Mouse (Mus musculus): ENCODE measurements at regions not wholly inside any gene's neighbourhood (a gene's known extent, or its start where the extent isn't known, plus 50 kb on each side); places are given as distances from the start of the nearest gene placed in this dataset.

DNA sequence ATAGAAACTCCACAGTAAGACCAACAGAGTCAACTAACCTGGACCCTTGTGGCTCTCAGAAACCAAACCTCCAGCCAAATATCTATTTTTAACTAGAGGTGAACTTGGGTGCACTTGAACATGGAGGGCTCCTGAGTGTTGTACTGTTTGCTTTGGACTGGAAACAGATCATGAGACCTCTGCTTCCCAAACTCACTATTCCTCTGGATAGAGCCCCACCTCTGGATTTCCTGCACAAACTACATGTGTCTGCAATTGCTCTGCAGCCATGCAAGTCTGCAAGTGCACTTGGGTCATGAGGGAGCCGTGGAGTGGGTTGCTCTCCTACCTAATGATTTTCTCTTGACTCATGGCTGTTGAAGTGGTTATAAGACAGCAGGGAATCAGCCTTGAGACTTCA, 759.9 kb upstream of the Fam160b2 start:
- no peak overlapping the region for H3K4me3 ChIP-seq (replicated peaks)
- no peaks in the 10 kb centered on the region for H3K4me1 ChIP-seq (replicated peaks)
- no peaks in the 10 kb centered on the region for H3K9me3 ChIP-seq (replicated peaks)
- H3K4me2 ChIP-seq = no peak overlapping the region
- H3K27me3 ChIP-seq = no peaks in the 10 kb centered on the region
- no peak for ATAC-seq (ENCODE audit: insufficient read depth)
- H3K27ac ChIP-seq (replicated peaks) = no peak overlapping the region
- H3K36me3 ChIP-seq (replicated peaks) = no peaks in the 10 kb centered on the region
- no peak overlapping the region for H3K9ac ChIP-seq
- 59% methylated on average over 1 of the region's 1 CpGs for WGBS (ENCODE audit: insufficient replicate concordance)

DNA sequence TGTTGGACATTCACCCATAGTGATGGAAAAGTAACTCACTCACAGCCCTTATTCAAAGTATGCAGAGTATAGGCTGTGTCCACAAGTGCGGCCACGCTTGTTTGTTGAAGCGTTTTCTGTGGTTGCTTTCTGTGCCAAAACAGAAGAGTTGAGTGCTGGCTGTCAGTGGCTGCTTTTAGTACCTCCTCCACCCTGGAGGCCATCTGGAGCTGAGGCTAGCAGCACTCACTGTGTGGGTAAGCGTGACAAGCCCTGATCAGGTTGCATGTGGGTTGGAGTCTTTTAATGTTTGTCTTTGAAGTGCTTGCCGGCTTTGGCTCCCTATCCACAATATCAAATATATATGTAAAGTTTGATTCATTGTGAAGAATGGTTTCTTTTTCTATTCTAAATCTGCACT, 738.6 kb upstream of the Fam160b2 start:
- no peak for ATAC-seq (ENCODE audit: insufficient read depth)
- Histone ChIP-seq H3K4me3 (replicated peaks) (no peak overlapping the region), H3K27me3 (no peaks in the 10 kb centered on the region), H3K9ac (no peak overlapping the region), H3K36me3 (replicated peaks) (no peaks in the 10 kb centered on the region), H3K9me3 (replicated peaks) (no peaks in the 10 kb centered on the region), H3K4me1 (replicated peaks) (no peaks in the 10 kb centered on the region), H3K27ac (replicated peaks) (no peak overlapping the region), H3K4me2 (no peak overlapping the region)
- 68% methylated on average over 5 of the region's 5 CpGs for WGBS (ENCODE audit: insufficient replicate concordance)

DNA sequence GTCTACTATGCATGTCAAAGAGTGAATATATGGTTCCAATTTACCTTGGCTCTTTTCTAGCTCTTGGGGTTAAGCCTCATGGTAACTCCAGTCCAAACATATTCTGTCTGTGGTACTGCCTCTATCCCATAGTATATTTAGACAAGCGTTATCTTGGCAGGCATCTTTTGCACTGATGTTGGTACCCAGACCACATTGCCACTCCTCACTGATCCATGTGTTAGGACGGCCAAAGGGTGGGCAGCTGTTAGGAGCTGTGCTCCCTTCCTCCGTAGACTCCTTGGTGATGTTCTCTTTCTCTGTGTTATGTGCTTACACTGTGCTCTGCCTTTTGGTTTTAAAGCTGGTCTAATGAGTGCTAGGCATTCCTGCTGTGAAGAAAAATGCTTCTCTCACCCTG, 737.3 kb upstream of the Fam160b2 start:
- WGBS (ENCODE audit: insufficient replicate concordance) = 62% methylated on average over 3 of the region's 3 CpGs
- no peak overlapping the region for H3K27ac ChIP-seq (replicated peaks)
- H3K4me2 ChIP-seq = no peak overlapping the region
- no peaks in the 10 kb centered on the region for H3K9me3 ChIP-seq (replicated peaks)
- H3K4me1 ChIP-seq (replicated peaks) = no peaks in the 10 kb centered on the region
- H3K36me3 ChIP-seq (replicated peaks) = no peaks in the 10 kb centered on the region
- no peak for ATAC-seq (ENCODE audit: insufficient read depth)
- no peak overlapping the region for H3K9ac ChIP-seq
- H3K4me3 ChIP-seq (replicated peaks) = no peak overlapping the region
- no peaks in the 10 kb centered on the region for H3K27me3 ChIP-seq

DNA sequence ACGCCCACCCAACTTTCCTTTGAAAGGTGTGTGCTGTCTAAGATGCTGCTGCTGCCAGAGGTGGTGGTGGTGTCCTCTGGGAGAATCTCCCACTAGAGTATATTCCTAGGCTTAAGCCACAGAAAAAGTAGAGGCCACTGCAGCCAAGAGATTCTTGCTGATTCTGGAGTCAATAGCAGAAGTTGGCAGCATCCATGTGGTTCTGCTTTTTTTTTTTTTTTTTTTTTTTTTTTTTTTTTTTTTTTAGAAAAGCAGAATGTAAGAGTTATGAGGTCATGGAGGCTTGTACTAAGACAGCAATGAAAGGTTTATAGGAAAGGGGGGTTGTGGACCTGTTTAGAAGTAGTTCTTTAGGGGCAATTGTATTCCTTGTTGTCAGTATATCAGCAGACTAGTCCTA, 734.4 kb upstream of the Fam160b2 start:
- Histone ChIP-seq H3K9ac (no peak overlapping the region), H3K4me2 (no peak overlapping the region), H3K9me3 (replicated peaks) (no peaks in the 10 kb centered on the region), H3K27me3 (no peaks in the 10 kb centered on the region), H3K27ac (replicated peaks) (no peak overlapping the region), H3K4me1 (replicated peaks) (no peaks in the 10 kb centered on the region), H3K36me3 (replicated peaks) (no peaks in the 10 kb centered on the region), H3K4me3 (replicated peaks) (no peak overlapping the region)
- ATAC-seq (ENCODE audit: insufficient read depth) = no peak
- WGBS (ENCODE audit: insufficient replicate concordance) = 37% methylated on average over 1 of the region's 1 CpGs

DNA sequence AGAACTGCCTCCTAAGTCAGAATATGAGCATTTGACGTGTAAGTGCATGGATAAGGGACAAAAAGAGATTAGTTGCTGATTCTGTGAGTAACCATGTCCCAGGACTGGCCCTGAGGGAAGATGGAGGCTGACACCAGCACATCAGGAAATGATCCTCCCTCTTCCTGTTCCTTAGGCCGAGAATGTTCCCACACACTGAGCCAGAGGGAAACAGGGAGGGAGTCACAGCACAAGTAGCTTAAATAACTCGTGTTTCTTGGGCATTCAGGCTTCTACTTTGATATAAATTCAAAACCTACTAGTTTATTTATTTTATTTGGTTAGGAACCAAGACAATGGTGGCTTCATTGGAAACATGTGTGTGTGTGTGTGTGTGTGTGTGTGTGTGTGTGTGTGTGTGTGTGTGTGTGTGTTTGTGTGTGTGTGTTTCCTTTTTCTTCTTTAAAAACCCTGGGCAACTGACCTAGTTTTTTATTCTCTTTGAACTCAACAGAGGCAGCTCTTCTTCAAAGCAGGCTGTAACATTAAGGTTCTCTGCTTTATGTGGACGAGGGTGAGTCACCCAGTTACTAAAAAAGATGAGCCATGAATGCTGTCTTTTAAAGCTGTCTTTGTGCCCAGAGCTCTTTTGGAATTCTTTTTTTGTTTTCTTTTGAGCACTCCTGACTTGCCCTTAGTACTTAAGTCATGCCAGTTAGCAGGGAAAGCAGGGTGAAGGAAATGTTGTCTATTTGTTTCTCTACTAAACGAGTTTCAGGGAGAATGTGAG, 730.4 kb upstream of the Fam160b2 start:
- 28% methylated on average over 5 of the region's 5 CpGs for WGBS (ENCODE audit: insufficient replicate concordance)
- no peak for ATAC-seq (ENCODE audit: insufficient read depth)
- no peak overlapping the region for H3K27ac ChIP-seq (replicated peaks)

DNA sequence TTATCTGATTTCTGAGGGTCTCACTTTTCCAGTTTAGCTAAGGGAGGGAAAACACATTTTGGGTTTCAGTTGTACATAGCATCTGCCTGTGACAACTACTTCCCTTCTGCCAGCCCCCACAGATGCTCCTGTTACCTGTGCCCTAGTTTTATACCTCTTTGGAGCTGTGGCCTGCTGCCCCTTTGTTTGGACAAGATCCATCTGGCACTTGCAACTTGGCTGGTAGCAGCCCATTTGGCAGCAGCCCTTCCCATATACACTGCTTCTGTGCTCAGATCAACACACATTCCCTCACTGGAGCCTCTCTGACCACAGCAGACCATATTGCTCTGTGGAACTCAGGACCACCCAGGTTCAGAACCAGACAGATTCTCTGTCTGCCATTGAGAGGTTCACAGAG, 728.0 kb upstream of the Fam160b2 start:
- Histone ChIP-seq H3K4me2 (no peak overlapping the region), H3K9me3 (replicated peaks) (no peaks in the 10 kb centered on the region), H3K9ac (no peak overlapping the region), H3K27me3 (no peaks in the 10 kb centered on the region), H3K4me1 (replicated peaks) (no peaks in the 10 kb centered on the region), H3K36me3 (replicated peaks) (no peaks in the 10 kb centered on the region), H3K27ac (replicated peaks) (no peak overlapping the region), H3K4me3 (replicated peaks) (no peak overlapping the region)
- ATAC-seq (ENCODE audit: insufficient read depth) = no peak

More for the DNA sequence above, 730.4 kb upstream of the Fam160b2 start:
- H3K4me3 ChIP-seq (replicated peaks) = no peak overlapping the region
- H3K36me3 ChIP-seq (replicated peaks) = no peaks in the 10 kb centered on the region
- H3K9me3 ChIP-seq (replicated peaks) = no peaks in the 10 kb centered on the region
- H3K4me1 ChIP-seq (replicated peaks) = no peaks in the 10 kb centered on the region
- H3K27me3 ChIP-seq = no peaks in the 10 kb centered on the region
- no peak overlapping the region for H3K9ac ChIP-seq
- no peak overlapping the region for H3K4me2 ChIP-seq

DNA sequence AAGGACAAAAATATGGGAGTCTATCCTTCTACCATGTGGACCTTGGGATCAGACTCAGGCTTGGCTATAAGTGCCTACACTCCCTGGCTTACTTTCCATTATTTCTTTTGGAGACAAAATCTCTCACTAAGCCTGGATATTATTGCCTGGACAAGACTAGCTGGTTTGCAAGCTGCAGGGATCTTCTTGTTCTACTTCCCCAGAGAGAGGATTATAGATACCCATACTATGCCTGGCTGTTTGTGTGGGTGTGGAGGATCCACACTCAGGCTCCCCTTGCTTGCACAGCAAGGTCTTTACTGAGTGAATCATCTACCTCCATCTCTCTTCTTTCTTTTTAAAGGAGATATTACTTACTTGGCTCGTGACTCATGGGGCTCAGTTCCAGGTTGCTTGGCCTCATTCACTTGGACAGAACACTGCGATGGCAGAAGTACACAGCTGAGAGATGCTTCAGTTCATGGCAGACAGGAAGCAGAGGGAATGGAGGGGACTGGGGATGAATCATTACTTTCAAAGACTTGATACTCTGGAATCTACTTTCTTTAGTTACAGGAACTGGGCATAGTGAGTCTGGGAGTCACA, 727.0 kb upstream of the Fam160b2 start:
- WGBS (ENCODE audit: insufficient replicate concordance) = 66% methylated on average over 2 of the region's 2 CpGs
- ATAC-seq (ENCODE audit: insufficient read depth) = no peak
- Histone ChIP-seq H3K4me1 (replicated peaks) (no peaks in the 10 kb centered on the region), H3K4me3 (replicated peaks) (no peak overlapping the region), H3K9me3 (replicated peaks) (no peaks in the 10 kb centered on the region), H3K36me3 (replicated peaks) (no peaks in the 10 kb centered on the region), H3K9ac (no peak overlapping the region), H3K27me3 (no peaks in the 10 kb centered on the region), H3K4me2 (no peak overlapping the region), H3K27ac (replicated peaks) (no peak overlapping the region)

DNA sequence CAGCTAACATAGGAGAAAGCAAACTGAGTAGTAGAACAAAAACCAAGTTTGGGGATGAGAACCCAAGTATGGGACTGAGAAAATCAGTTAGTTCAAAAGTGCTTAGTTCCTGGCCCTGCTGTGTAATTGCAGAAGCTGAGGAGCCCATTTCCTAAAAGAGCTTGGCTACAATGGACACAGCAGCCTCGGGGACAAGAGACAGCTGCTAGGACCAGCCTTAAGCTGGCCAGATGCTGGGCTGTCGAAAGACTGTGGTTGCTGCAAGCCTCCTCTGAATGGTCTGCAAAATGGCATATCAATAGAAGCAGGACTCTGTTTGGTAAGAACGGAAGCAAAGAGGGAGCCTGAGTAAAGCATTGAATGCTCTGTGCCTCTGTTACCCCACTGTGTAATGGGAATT, 715.6 kb upstream of the Fam160b2 start:
- Histone ChIP-seq H3K36me3 (replicated peaks) (no peaks in the 10 kb centered on the region), H3K27ac (replicated peaks) (no peak overlapping the region), H3K4me2 (no peak overlapping the region), H3K9me3 (replicated peaks) (no peaks in the 10 kb centered on the region), H3K4me3 (replicated peaks) (no peak overlapping the region), H3K27me3 (no peaks in the 10 kb centered on the region), H3K9ac (no peak overlapping the region), H3K4me1 (replicated peaks) (no peaks in the 10 kb centered on the region)
- WGBS (ENCODE audit: insufficient replicate concordance) = 39% methylated on average over 3 of the region's 3 CpGs
- no peak for ATAC-seq (ENCODE audit: insufficient read depth)

DNA sequence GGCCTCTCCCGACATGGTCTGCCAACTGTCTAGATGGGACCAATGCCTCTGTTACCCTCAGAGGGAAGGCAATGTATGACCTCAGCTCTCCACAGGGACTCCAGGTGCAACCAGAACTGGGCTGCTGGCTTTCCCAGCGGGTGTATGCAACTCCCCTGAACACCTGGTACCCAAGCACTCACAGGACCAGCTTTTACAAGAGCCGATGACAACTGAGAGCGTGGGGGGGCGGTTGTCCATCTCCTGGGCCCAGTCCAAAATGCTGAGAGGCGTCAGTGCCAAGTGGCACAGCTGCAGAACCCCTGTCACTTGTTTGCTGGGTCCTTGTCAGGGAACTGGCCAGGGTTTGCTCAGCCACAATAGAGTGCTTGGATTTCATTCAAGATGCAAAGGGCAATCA, 700.1 kb upstream of the Fam160b2 start:
- no peaks in the 10 kb centered on the region for H3K9me3 ChIP-seq (replicated peaks)
- no peaks in the 10 kb centered on the region for H3K4me1 ChIP-seq (replicated peaks)
- H3K27me3 ChIP-seq = no peaks in the 10 kb centered on the region
- H3K4me2 ChIP-seq = no peak overlapping the region
- no peak overlapping the region for H3K4me3 ChIP-seq (replicated peaks)
- no peaks in the 10 kb centered on the region for H3K36me3 ChIP-seq (replicated peaks)
- no peak for ATAC-seq (ENCODE audit: insufficient read depth)
- 73% methylated on average over 6 of the region's 6 CpGs for WGBS (ENCODE audit: insufficient replicate concordance)
- H3K27ac ChIP-seq (replicated peaks) = no peak overlapping the region
- no peak overlapping the region for H3K9ac ChIP-seq

DNA sequence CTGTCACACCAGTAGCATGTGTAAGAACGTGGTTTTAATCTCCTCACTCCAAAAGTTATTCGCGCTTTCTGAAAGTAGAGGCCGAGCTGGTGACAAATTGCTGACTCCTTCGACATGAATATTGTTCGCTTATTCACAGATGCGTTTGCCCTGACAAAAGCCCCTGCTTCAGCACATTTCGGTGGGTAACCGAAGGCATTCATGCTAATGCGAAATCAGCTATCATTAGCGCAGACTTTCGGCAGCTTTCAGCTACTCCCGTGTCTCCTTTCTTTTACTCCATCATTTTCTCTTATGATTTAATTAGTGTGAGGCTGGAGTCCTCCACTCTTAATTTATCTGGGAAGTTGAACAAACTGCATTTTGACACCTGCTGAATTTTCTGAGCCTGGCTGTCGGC, 681.9 kb upstream of the Fam160b2 start:
- no peak for ATAC-seq (ENCODE audit: insufficient read depth)
- 83% methylated on average over 14 of the region's 14 CpGs for WGBS (ENCODE audit: insufficient replicate concordance)
- H3K9me3 ChIP-seq (replicated peaks) = no peaks in the 10 kb centered on the region
- H3K4me1 ChIP-seq (replicated peaks) = no peaks in the 10 kb centered on the region
- H3K36me3 ChIP-seq (replicated peaks) = no peaks in the 10 kb centered on the region
- no peaks in the 10 kb centered on the region for H3K27me3 ChIP-seq
- no peak overlapping the region for H3K4me2 ChIP-seq
- no peak overlapping the region for H3K9ac ChIP-seq
- no peak overlapping the region for H3K27ac ChIP-seq (replicated peaks)
- H3K4me3 ChIP-seq (replicated peaks) = no peak overlapping the region

DNA sequence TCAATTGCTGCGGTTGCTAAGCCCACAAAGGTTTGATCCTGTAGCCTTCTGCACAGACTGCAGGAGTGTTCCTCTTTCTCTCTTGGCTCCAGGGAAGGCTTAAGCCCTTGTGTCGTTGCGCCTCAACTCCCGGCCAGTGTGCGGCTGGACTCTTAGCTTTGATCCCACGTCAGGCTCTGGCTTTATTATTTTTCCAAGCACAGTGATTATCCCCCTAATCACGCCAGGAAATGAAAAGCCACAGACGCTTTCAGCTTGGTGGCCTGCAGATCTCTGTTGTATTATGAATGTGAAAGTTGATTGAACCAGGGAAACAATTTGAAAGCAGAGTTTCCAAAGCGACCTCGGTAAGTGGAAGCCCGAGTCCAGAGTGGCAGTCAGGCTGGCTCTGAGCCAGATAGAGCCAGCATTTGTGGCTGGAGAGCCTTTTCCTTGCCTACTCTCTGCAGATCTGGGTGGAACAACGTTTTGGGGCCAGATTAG, 676.7 kb upstream of the Fam160b2 start:
- H3K9me3 ChIP-seq (replicated peaks) = no peaks in the 10 kb centered on the region
- H3K27me3 ChIP-seq = no peaks in the 10 kb centered on the region
- H3K4me2 ChIP-seq = no peak overlapping the region
- no peaks in the 10 kb centered on the region for H3K4me1 ChIP-seq (replicated peaks)
- no peak for ATAC-seq (ENCODE audit: insufficient read depth)
- 46% methylated on average over 12 of the region's 12 CpGs for WGBS (ENCODE audit: insufficient replicate concordance)
- no peak overlapping the region for H3K9ac ChIP-seq
- H3K36me3 ChIP-seq (replicated peaks) = no peaks in the 10 kb centered on the region
- no peak overlapping the region for H3K4me3 ChIP-seq (replicated peaks)
- no peak overlapping the region for H3K27ac ChIP-seq (replicated peaks)

DNA sequence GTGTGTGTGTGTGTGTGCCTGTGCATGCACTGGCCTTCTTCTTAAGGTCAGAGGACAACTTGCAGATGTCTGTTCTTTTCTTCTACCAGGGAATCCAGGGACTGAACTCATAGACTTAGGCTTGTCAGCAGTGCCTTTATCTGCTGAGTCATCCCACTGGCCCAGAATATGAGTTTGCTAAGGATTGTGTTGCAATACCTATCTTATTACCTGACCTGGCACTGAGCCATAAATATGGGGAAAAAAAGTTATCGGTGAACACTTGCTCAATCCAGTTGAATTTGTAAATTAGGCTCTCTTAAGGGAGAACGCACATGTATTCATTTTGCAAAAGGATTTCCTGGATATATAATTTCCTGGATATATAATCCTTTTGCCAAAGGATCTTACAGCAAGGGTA, 672.8 kb upstream of the Fam160b2 start:
- H3K4me1 ChIP-seq (replicated peaks) = no peaks in the 10 kb centered on the region
- no peak overlapping the region for H3K4me2 ChIP-seq
- 78% methylated on average over 2 of the region's 2 CpGs for WGBS (ENCODE audit: insufficient replicate concordance)
- H3K9ac ChIP-seq = no peak overlapping the region
- H3K4me3 ChIP-seq (replicated peaks) = no peak overlapping the region
- no peaks in the 10 kb centered on the region for H3K36me3 ChIP-seq (replicated peaks)
- no peak for ATAC-seq (ENCODE audit: insufficient read depth)
- H3K27me3 ChIP-seq = no peaks in the 10 kb centered on the region
- no peak overlapping the region for H3K27ac ChIP-seq (replicated peaks)
- no peaks in the 10 kb centered on the region for H3K9me3 ChIP-seq (replicated peaks)
